Mouse (Mus musculus): ENCODE measurements around the gene Ngb.

Gene Ngb

GRCm38 (mm10) chr12:87091916-87092315, 10.4 kb downstream of the Ngb start:
- no peak for DNase-seq

DNA sequence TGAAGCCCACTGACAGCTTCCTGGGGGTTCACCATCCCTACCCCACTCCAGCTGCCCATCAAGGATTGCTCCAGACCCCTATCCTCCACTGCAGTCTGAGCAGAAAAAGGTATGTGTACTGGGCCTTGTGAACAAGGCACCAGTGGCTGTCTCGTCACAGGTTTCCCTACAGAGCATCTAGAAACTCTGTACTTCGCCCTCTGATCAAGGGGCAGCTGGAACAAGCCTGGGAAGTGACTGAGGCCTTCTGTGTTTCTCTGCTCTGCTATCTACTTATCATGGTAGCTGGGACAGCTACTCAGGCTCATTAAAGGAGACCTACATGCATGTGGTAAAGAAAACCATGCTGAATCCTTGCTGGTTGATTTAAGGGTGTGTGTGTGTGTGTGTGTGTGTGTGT, 12.6 kb downstream of the Ngb start:
- DNase-seq = no peak

DNA sequence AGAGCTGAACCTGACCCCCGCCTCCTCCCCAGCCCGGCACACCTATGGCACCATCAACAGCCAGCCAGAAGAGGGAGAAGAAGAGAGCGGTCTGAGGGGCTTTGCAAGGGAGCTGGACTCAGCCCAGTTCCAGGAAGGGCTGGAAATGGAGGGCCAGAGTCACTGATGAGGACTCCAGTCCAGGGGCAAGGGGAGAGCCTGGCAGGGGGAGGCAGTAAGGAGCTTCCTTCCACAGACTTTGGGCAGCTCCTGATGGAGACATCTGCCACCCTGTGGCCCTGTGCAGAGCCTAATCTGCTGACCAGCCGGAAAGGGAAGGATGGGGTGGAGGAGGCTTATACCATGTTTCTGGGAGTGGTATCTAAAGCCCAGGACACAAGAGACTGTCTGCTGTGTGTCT, 13.1 kb downstream of the Ngb start:
- DNase-seq = no peak

- DNase-seq = peak in 1 of 2 experiments; percentile 49
Observed at GRCm38 (mm10) chr12:87088331-87088730, 14.0 kb downstream of the Ngb start.

DNA sequence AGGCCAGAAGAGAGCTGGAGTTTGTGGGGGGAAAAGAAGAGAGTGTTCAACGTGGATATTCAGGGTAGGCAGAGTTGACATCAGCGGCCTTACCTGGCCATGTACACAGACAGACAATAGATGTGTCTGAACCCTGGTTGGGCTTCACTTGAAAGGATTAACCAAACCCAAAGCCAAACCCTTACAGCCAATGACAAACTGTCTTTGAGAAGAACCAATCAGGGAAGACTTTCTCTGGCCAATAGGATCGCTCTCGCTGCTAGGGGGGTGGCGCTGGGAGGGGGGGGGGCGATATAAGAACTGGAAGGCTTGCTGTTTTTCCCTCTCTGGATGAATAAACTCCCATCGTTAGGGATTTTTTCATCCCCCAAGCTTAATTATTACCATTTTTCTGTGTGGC, 15.1 kb downstream of the Ngb start:
- DNase-seq = no peak

DNA sequence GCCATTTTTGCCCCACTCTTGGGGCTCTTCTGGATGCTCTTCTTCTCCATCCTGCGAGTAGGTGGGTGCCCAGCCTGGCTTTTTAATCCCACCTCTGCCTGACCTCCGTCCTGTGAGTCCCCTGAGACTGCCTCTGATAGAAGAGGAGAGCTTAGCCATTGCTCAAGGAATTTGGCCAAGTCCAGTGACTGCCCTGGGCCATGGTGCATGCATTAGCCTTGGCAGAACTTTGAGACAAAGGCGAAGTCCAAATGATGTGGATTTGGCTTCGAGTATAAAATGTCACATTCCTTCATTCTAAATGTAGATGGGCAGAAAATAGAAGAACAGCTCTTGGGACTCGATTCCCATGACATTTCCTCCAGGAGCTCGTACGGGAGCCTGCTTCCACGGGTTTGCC, 19.5 kb downstream of the Ngb start:
- DNase-seq = no peak

- DNase-seq = no peak
Observed at GRCm38 (mm10) chr12:87076610-87077009, 25.7 kb downstream of the Ngb start.

- DNase-seq = no peak
Observed at GRCm38 (mm10) chr12:87070520-87070919, 31.8 kb downstream of the Ngb start.

GRCm38 (mm10) chr12:87066429-87066828, 35.9 kb downstream of the Ngb start:
- DNase-seq = no peak

DNA sequence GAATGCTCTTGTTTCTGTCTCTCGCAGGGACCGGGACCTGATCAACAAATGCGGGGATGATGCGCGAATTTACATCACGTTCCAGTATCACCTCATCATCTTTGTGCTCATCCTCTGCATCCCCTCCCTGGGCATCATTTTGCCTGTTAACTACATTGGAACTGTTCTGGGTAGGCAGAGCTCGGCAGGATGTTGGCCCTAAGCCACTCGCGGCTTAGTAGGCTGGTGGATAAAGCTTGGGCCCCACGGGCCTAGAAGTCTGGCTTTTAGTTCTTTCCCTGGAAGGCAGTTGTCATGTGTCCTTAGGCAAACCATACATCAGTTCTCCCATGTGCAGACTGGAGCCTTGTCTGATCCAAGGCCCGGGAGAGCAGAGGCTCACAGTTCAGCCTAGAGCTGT, 36.9 kb downstream of the Ngb start:
- peak; percentile 58 to 77 for DNase-seq

DNA sequence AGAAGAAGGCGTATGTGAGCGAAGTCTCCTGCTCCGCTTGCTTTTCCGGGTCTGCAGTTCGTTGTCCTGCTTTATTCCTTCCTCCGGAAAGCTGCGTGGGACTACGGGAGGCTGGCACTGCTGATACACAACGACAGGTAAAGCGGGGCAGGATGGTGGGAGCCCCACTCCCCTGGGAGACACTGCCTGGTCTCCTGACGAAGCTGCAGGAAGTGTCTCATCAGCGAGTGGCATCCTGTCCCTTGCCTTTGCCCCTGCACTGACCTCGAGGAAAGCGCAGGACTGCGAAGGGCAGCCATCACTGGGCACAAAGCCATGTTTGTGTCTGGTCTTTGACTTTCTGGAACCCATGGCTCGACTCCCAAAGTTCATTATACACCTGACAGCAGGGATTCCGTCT, 45.3 kb downstream of the Ngb start:
- DNase-seq = no peak

GRCm38 (mm10) chr12:87054873-87055272, 47.5 kb downstream of the Ngb start:
- DNase-seq = no peak

DNA sequence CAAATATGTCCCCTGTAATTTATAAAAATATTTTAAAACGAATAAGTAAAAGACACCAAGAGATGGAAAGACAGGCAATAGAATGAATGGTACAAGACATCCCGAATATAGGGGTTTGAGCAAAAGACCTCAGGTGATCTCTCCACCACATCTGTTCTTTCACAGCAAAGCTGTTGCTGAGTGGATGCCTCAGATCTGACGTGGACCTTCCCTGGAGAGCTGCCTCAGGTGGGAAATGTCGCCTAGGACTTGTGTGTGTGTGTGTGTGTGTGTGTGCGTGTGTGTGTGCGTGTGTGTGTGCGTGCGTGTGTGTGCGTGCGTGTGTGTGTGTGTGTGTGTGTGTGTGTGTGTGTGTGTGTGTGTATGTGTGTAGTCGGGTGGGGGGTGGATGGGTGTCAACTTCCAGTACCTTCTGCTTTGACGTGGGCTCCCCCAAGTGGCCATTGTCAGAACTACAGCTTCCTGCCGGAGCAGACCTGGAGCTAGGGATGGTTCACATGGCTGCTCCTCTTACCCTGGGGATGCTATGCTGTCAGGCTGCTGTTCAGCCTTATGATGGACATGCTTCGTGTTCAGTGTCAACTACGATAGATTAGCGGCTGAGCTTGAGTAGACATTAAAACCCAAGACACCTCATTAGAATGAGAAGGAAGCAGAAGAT, 49.5 kb downstream of the Ngb start:
- DNase-seq = peak; percentile 97 to 98

DNA sequence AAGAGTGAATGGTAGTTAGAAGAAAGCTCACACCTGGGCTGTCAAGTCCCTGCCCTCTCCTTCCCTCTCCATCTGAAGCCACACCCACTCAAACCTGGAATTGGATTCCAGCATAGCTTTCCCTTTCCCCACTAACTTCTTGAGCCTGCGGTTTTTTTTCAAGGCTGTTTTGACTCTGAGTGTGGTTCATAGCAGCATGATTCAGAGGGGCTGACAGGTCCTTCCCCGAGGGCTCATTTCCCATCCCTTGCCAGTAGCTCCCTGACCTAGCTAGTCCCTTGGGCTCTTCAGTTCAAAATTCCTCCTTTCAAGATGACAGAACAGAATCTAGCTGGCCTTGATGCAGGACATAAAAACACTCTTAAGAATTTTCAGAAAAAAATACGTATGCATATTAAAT, 54.8 kb downstream of the Ngb start:
- DNase-seq = no peak
